Mouse (Mus musculus) embryonic fibroblast, embryonic 13.5 days (primary cell): ENCODE data around the gene Lrch1.

Source experiments
- CTCF ChIP-seq: IDR thresholded peaks from 2 replicates; pipeline ENCODE4 v1.5.1; 2011; ENCODE audit warnings: mild to moderate bottlenecking, control low read depth, low read length, moderate library complexity, borderline replicate concordance; ENCODE audit not compliant: insufficient read depth
- POLR2A ChIP-seq: IDR thresholded peaks from 2 replicates; pipeline ENCODE4 v1.6.1; 2011; ENCODE audit warnings: low read depth, mild to moderate bottlenecking, control low read depth, low read length, moderate library complexity

GRCm38 (mm10) chr14:74723541-74723940 lies 224.1 kb downstream of the Lrch1 start:
- TF ChIP-seq POLR2A (no peak), CTCF (peak; percentile 35; the same call in 1 of the 2 replicates)
